Mouse (Mus musculus) lung, adult 2 months (tissue): Measurements from ENCODE around the gene Dnaja3.

Experiments
- CTCF ChIP-seq: fragments of 200-500 bp; IDR thresholded peaks from 2 replicates; pipeline ENCODE4 v1.5.1; 2011; ENCODE audit warnings: mild to moderate bottlenecking, low read length, control low read depth; ENCODE audit not compliant: insufficient read depth
- POLR2A ChIP-seq: fragments of 200-500 bp; IDR thresholded peaks from 2 replicates; pipeline ENCODE4 v1.6.1; 2011; ENCODE audit warnings: low read depth, mild to moderate bottlenecking, control low read depth, low read length, borderline replicate concordance; ENCODE audit errors: extremely low read depth

GRCm38 (mm10) chr16:4647651-4648141 lies 7.9 kb downstream of the Dnaja3 start:
- TF ChIP-seq CTCF (no peak), POLR2A (no peak)
